24 mouse cellular contexts compared by ENCODE assay signal in the genomic region with DNA sequence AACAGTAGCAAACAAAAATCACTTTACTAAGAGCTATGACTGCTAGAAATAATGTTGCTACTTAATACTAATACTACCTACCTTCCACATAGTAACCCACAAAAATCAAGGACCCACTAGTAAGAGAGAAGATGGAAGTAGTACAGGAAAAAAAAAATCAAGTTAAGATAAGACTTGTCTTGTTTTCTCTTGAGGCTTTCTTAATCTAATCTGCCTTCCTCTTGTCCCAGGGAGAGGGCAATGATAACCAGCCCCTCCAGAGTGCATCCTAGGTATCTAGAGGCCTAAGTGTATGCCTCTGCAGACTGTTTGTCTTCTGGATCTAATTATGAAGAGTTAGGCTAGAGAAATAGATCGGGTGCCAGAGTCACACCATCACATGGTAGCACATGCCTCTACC. TPM values are rescaled to one million over a fixed set of nuclear protein-coding genes. Genes with fewer than 3 reads are reported as not detected.
A peak's percentile ranks its signal among the peaks of the same experiment; 100 is the strongest.
DNase-seq lines count a peak whose midpoint lies in the region; ATAC-seq and TF ChIP-seq lines count a peak whose summit lies in the region.
"Had no signal": no experiment of that assay in that cellular context is flagged by ENCODE, and none has a peak within 500 bp of the region (broad histone marks: within the 10 kb centered on the region; RNA-seq: fewer than 3 reads in every experiment).

No protein-coding gene starts in this region.

- no peak for TF ChIP-seq POLR2A in MEL (IDR thresholded peaks at IDR 0.05; ENCODE audit: control insufficient read depth in 1 of 2, insufficient read depth in 1 of 2, low read depth in 1 of 2, low read length in 2 of 2, poor library complexity in 1 of 2)

- H3K4me2 ChIP-seq in heart, embryonic 13.5 days: no peak overlapping the region

- DNase-seq in heart, postnatal 10 days: no peak
- DNase-seq in 416B (ENCODE audit: low read depth) (peak; percentile 26), MEL (ENCODE audit: low read depth, low spot score) (peak; percentile 49)
- DNase-seq in frontal cortex, postnatal 10 days (ENCODE audit: low spot score in 2 of 2): no peak
- no peak for DNase-seq in adrenal gland, adult 18-20 months (ENCODE audit: low spot score in 2 of 2)
- DNase-seq: adrenal gland, adult 2 months; adrenal gland, adult 8-10 months; adrenal gland, postnatal 10 days; adrenal gland, postnatal 14 days; adrenal gland, postnatal 25 days; adrenal gland, postnatal 36 days; B cell, adult 2 months; cerebellum, adult 11 months; cerebellum, adult 11-12 months; cerebellum, adult 18-20 months; cerebellum, adult 2 months; cerebellum, adult 8-10 months; cerebellum, adult 9-10 months had no signal

- H3K9me3 ChIP-seq in heart, embryonic 13.5 days: no peaks in the 10 kb centered on the region
- H3K9me3 ChIP-seq in MEL (replicated peaks; ENCODE audit: insufficient read depth, low read length): no peaks in the 10 kb centered on the region
- H3K9me3 ChIP-seq: G1E had no signal

- 0 out of 2 replicates have a peak overlapping the region, but pooled peaks have one; percentile 26 for H3K27ac ChIP-seq in heart, embryonic 13.5 days (replicated peaks)
- no peak overlapping the region; the same call in 1 of the 2 replicates for H3K27ac ChIP-seq in MEL (ENCODE audit: control insufficient read depth, low read depth, low read length)

- ATAC-seq in heart, embryonic 13.5 days (ENCODE audit: extremely low read depth, insufficient number of reproducible peaks, low FRiP score, low TSS enrichment): no peak
- ATAC-seq in megakaryocyte-erythroid progenitor cell, adult 5-6 weeks (replicated peaks; ENCODE audit: low FRiP score, low TSS enrichment, poor library complexity, severe bottlenecking): 0 out of 2 replicates have a peak, but pooled peaks have one; percentile 39
- ATAC-seq in activated CD4-positive, CD25-positive, alpha-beta regulatory T cell, adult 4 months: no peak
- ATAC-seq: Patski had no signal

- peaks cover 61% of the 10 kb centered on the region for H3K79me2 ChIP-seq in MEL (ENCODE audit: control insufficient read depth, insufficient read depth, low read length, poor library complexity)

- WGBS in heart, embryonic 13.5 days: 24% methylated on average over 1 of the region's 1 CpGs

- no peak for TF ChIP-seq CTCF in MEL (IDR thresholded peaks at IDR 0.05 in 2 of 3, conservative IDR thresholded peaks at IDR 0.05 in 1 of 3; ENCODE audit: control insufficient read depth in 1 of 3, insufficient read depth in 1 of 3, low read depth in 2 of 3, low read length in 3 of 3, poor library complexity in 1 of 3, severe bottlenecking in 1 of 3)

- no peak overlapping the region for H3K9ac ChIP-seq in heart, embryonic 13.5 days
- H3K9ac ChIP-seq in MEL (ENCODE audit: control insufficient read depth, low read depth, low read length, poor library complexity, severe bottlenecking): no peak overlapping the region

- no peaks in the 10 kb centered on the region for H3K27me3 ChIP-seq in heart, embryonic 13.5 days (replicated peaks)
- H3K27me3 ChIP-seq in MEL (ENCODE audit: control insufficient read depth in 1 of 2, insufficient read depth in 2 of 2, low read length in 2 of 2): no peaks in the 10 kb centered on the region
- H3K27me3 ChIP-seq: CH12.LX, Patski had no signal

- H3K4me1 ChIP-seq in heart, embryonic 13.5 days: peaks cover 85% of the 10 kb centered on the region
- H3K4me1 ChIP-seq in MEL (ENCODE audit: control insufficient read depth in 1 of 2, insufficient read depth in 2 of 2, low read length in 2 of 2): peaks cover 24 to 38% of the 10 kb centered on the region in 2 experiments

- intact Hi-C loops in heart, postnatal 10 days (cut with DNase I): loop anchor here (10.0 kb wide), 1 partner anchor 46 kb away; a partner anchor contains a TSS

- TF ChIP-seq RAD21 in MEL (IDR thresholded peaks at IDR 0.05; ENCODE audit: low read depth, low read length): no peak

- peaks cover 14% of the 10 kb centered on the region for H3K36me3 ChIP-seq in heart, embryonic 13.5 days
- peaks cover 15 to 54% of the 10 kb centered on the region in 2 experiments for H3K36me3 ChIP-seq in MEL (ENCODE audit: control insufficient read depth in 1 of 2, insufficient read depth in 2 of 2, low read length in 2 of 2)

- TF ChIP-seq EP300 in MEL (IDR thresholded peaks at IDR 0.05; ENCODE audit: low read depth in 1 of 2, low read length in 2 of 2): peak; percentile 83 to 90

- H3K4me3 ChIP-seq in heart, embryonic 13.5 days: no peak overlapping the region
- no peak overlapping the region for H3K4me3 ChIP-seq in MEL (ENCODE audit: control insufficient read depth in 1 of 2, insufficient read depth in 1 of 2, low read depth in 2 of 2, low read length in 2 of 2)

TF ChIP-seq in MEL, 35 proteins besides CTCF, POLR2A, EP300 and RAD21 (continues in another document):
- TF ChIP-seq MAFK (IDR thresholded peaks at IDR 0.05; ENCODE audit: borderline replicate concordance, low read depth, low read length) (peak; percentile 67; the same call in 1 of the 2 replicates), ZKSCAN1 (IDR thresholded peaks at IDR 0.05; ENCODE audit: low read depth, low read length) (no peak), SIN3A (IDR thresholded peaks at IDR 0.05; ENCODE audit: low read length) (peak; percentile 51), TCF12 (IDR thresholded peaks at IDR 0.05; ENCODE audit: low read depth, low read length) (peak; percentile 84), RCOR1 (IDR thresholded peaks at IDR 0.05; ENCODE audit: low read depth, low read length) (peak; percentile 99), JUND (IDR thresholded peaks at IDR 0.05; ENCODE audit: low read depth, low read length) (no peak), USF2 (IDR thresholded peaks at IDR 0.05; ENCODE audit: borderline replicate concordance in 1 of 2, insufficient read depth in 1 of 2, low read depth in 1 of 2, low read length in 2 of 2) (no peak), MAZ (IDR thresholded peaks at IDR 0.05; ENCODE audit: low read depth, low read length) (0 out of 2 replicates have a peak, but pooled peaks have one; percentile 25), SMC3 (IDR thresholded peaks at IDR 0.05; ENCODE audit: low read depth, low read length) (no peak), KAT2A (conservative IDR thresholded peaks at IDR 0.05; ENCODE audit: low read depth, low read length) (no peak), CHD1 (IDR thresholded peaks at IDR 0.05; ENCODE audit: low read depth, low read length) (no peak), ETS1 (IDR thresholded peaks at IDR 0.05; ENCODE audit: low read depth, low read length) (peak; percentile 75), CHD2 (IDR thresholded peaks at IDR 0.05; ENCODE audit: low read length) (no peak), BHLHE40 (IDR thresholded peaks at IDR 0.05; ENCODE audit: borderline replicate concordance, low read depth, low read length) (peak; percentile 27; the same call in 1 of the 2 replicates), HCFC1 (IDR thresholded peaks at IDR 0.05; ENCODE audit: low read depth, low read length) (no peak), TAL1 (IDR thresholded peaks at IDR 0.05; ENCODE audit: low read length) (no peak), MYC (IDR thresholded peaks at IDR 0.05; ENCODE audit: low read depth, low read length) (peak; percentile 11; the same call in 1 of the 2 replicates), ZC3H11A (IDR thresholded peaks at IDR 0.05; ENCODE audit: low read depth, low read length) (peak; percentile 2; the same call in 1 of the 2 replicates), MYB (IDR thresholded peaks at IDR 0.05; ENCODE audit: low read depth, low read length) (no peak), GABPA (IDR thresholded peaks at IDR 0.05; ENCODE audit: low read depth, low read length) (no peak), POLR2AphosphoS2 (IDR thresholded peaks at IDR 0.05; ENCODE audit: low read length) (no peak), NELFE (IDR thresholded peaks at IDR 0.05; ENCODE audit: low read depth, low read length) (no peak), UBTF (IDR thresholded peaks at IDR 0.05; ENCODE audit: borderline replicate concordance, insufficient read depth, low read depth, low read length) (no peak), ELF1 (IDR thresholded peaks at IDR 0.05; ENCODE audit: low read depth, low read length) (no peak), GATA1 (IDR thresholded peaks at IDR 0.05; ENCODE audit: low read depth, low read length) (peak; percentile 96), TBP (IDR thresholded peaks at IDR 0.05; ENCODE audit: low read depth, low read length) (no peak), NRF1 (IDR thresholded peaks at IDR 0.05; ENCODE audit: insufficient read depth, low read depth, low read length, poor library complexity, severe bottlenecking) (no peak), USF1 (IDR thresholded peaks at IDR 0.05; ENCODE audit: low read depth, low read length) (no peak), MAX (IDR thresholded peaks at IDR 0.05; ENCODE audit: low read length) (no peak), ZNF384 (IDR thresholded peaks at IDR 0.05; ENCODE audit: low read depth, low read length) (peak; percentile 83)

RNA-seq across cellular contexts. Expression of a gene that starts 45.9 kb away (rescaled TPM):
- 58.8 and 64.2 TPM in 2 replicates for polyA plus RNA-seq in heart, embryonic 13.5 days (2015; fragmentation: Nextera tagmentation; extraction: Ambion mirVana)
- total RNA-seq in heart, postnatal 10 days (2021): 10 to 100 TPM; 75.4 to 77.0 TPM
- total RNA-seq in MEL (2012; rRNA removed): 12.3 and 18.3 TPM in 2 replicates
- polyA plus RNA-seq in MEL (2012; ENCODE audit: insufficient read depth in 1 of 2, insufficient read length in 2 of 2, low read depth in 1 of 2, low replicate concordance in 2 of 2, missing spikeins in 1 of 2): 10 to 100 TPM in 1 of 2 experiments, not detected in 1; 91.4 TPM
- total RNA-seq in megakaryocyte-erythroid progenitor cell, adult 5-6 weeks (2014; fragmentation: Nextera tagmentation): 167 and 178 TPM in 2 replicates
- 26.7 and 26.8 TPM in 2 replicates for total RNA-seq in megakaryocyte-erythroid progenitor cell, adult 5-6 weeks (2017)
- 100 to 1,000 TPM in 1 of 2 experiments, 10 to 100 TPM in 1; 96.2 to 110 TPM for total RNA-seq in adrenal gland, adult 18-20 months (2021)
- 10 to 100 TPM; 61.8 to 71.6 TPM for polyA plus RNA-seq in activated CD4-positive, CD25-positive, alpha-beta regulatory T cell, adult 4 months (2017; shearing (Covaris generic))

RNA-seq across cellular contexts. Expression of a gene that starts 49.2 kb away (rescaled TPM):
- polyA plus RNA-seq in heart, embryonic 13.5 days (2015; fragmentation: Nextera tagmentation; extraction: Ambion mirVana): 0.11 TPM in 1 of 2 replicates, not detected in the other
- total RNA-seq in heart, postnatal 10 days (2021): under 1 TPM; 0.53 to 0.77 TPM
- total RNA-seq in MEL (2012; rRNA removed): 0.07 and 0.08 TPM in 2 replicates
- not detected for polyA plus RNA-seq in MEL (2012; ENCODE audit: insufficient read depth in 1 of 2, insufficient read length in 2 of 2, low read depth in 1 of 2, low replicate concordance in 2 of 2, missing spikeins in 1 of 2)
- total RNA-seq in megakaryocyte-erythroid progenitor cell, adult 5-6 weeks (2014; fragmentation: Nextera tagmentation): not detected in 2 replicates
- total RNA-seq in megakaryocyte-erythroid progenitor cell, adult 5-6 weeks (2017): not detected in 2 replicates
- total RNA-seq in adrenal gland, adult 18-20 months (2021): under 1 TPM in 1 of 2 experiments, not detected in 1; 0.19 TPM
- not detected for polyA plus RNA-seq in activated CD4-positive, CD25-positive, alpha-beta regulatory T cell, adult 4 months (2017; shearing (Covaris generic))
- total RNA-seq: adrenal gland, postnatal 25 days had no signal

Comparison
In these comparisons a context has a peak if more than half of its experiments do, and no peak if none do; other contexts are left out.
1. DNase-seq: peak in 416B (single experiment) and MEL (single experiment); none in heart, postnatal 10 days (0 of 2), frontal cortex, postnatal 10 days (0 of 2) and adrenal gland, adult 18-20 months (0 of 2).